Mouse (Mus musculus) gastrocnemius, adult 2 months (tissue): ENCODE results near the gene Gm20388. TPM values are rescaled to one million over a fixed set of nuclear protein-coding genes. Genes with fewer than 3 reads are reported as not detected.
"Not testable (repeated sequence)": the region's sequence is repeated elsewhere in the genome, so short reads cannot be mapped to it uniquely, and the experiment has no call there.

ENCODE experiments used
- DNase-seq: peaks from one replicate; pipeline ENCODE4 v3.0.0; 2022
- H3K27ac ChIP-seq: fragments of 200-600 bp; 2 replicates; pipeline ENCODE4 v1.8.1; 2022; ENCODE audit warnings: mild to moderate bottlenecking
- H3K4me3 ChIP-seq: fragments of 200-600 bp; 2 replicates; pipeline ENCODE4 v1.8.1; 2022; ENCODE audit warnings: mild to moderate bottlenecking, moderate library complexity
- CTCF ChIP-seq: fragments of 200-600 bp; IDR thresholded peaks from 2 replicates; pipeline ENCODE4 v1.8.1; 2022; ENCODE audit warnings: antibody characterized with exemption, mild to moderate bottlenecking, moderate library complexity
- intact Hi-C: fragments of 180-260 bp; cut with DNase I; formaldehyde crosslinking; loops from one replicate; pipeline ENCODE4 v1.15.1; 2025
- total RNA-seq, 2 experiments: library from RNA; stranded (reverse); gene quantifications; 2 replicates each; pipeline ENCODE4 v1.2.3; 2021

The Gm20388 gene
- total RNA-seq, 2 experiments from 2014 or later, result 6.1 to 15.0 TPM

GRCm38 (mm10) chr8:123990277-123991049 lies 4079.8 kb downstream of the Gm20388 start:
- H3K4me3 ChIP-seq, result no peak overlapping the region
- DNase-seq, result no peak
- H3K27ac ChIP-seq, result no peak overlapping the region
- intact Hi-C loops, result no loop called here
- no peak for TF ChIP-seq CTCF

DNA sequence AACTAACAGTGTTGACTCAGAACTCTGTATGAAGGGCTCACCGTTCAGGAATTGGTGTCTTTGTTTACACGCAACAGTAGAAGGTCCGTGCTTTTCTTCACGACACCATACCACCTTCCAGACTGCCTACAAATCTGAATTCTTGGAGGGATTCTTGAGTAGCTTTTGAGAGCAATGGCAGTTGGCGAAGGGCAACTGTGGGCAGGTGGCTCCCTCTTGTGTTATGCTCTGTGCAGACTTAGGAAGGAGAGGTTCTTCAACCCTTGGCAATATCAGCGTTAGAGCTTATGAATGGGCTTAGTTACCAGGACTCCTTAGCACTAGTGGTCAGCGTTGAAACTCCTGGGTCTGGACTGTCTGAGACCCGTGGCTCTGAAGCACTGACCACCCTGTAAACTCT lies 4081.9 kb downstream of the Gm20388 start:
- Histone ChIP-seq H3K4me3 (no peak overlapping the region), H3K27ac (no peak overlapping the region)
- peak; percentile 39; the same call in 1 of the 2 replicates for TF ChIP-seq CTCF
- no peak for DNase-seq
- intact Hi-C loops, result no loop called here

- TF ChIP-seq CTCF, result no peak
- intact Hi-C loops, result no loop called here
- H3K4me3 ChIP-seq, result no peak overlapping the region
- DNase-seq, result no peak
- H3K27ac ChIP-seq, result no peak overlapping the region
Measured at GRCm38 (mm10) chr8:123993597-123993996, 4083.0 kb downstream of the Gm20388 start.

GRCm38 (mm10) chr8:123993997-123994396 lies 4083.4 kb downstream of the Gm20388 start:
- DNase-seq, result no peak
- no peak overlapping the region for H3K4me3 ChIP-seq
- H3K27ac ChIP-seq, result no peak overlapping the region
- intact Hi-C loops, result no loop called here
- no peak for TF ChIP-seq CTCF

- peak; percentile 71 for DNase-seq
- Histone ChIP-seq H3K27ac (peak overlapping the region; percentile 74), H3K4me3 (no peak overlapping the region)
- intact Hi-C loops, result no loop called here
- no peak for TF ChIP-seq CTCF
Measured at GRCm38 (mm10) chr8:123999568-123999967, 4088.9 kb downstream of the Gm20388 start.

DNA sequence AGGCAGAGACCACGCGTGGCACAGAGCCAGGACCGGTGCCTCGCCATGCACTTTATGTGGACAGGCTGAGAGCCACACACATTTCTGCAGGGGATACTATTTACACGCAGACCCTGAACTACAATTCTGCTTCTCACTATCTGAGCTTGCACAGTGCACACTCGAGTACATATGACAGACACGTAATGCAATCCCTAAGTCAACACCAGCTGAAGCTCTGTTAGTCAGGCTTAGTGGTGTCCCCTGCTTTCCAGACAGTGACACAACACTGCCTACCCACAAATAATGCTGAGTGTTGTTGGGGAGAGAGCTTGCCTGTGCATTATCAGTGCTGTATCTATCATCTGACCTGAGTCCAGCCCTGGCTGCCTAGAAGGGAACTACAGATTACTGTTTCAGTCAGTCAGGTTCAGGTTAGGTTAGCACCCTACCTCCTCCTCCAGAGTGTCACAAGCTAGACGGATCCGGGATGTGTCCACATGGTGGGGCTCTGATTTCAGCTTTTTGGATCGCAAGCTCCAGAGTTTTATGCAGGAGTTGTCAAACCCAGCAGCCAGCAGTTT lies 4092.0 kb downstream of the Gm20388 start:
- Histone ChIP-seq H3K4me3 (peak overlapping the region; percentile 7), H3K27ac (peak overlapping the region; percentile 79)
- DNase-seq, result peak; percentile 44
- intact Hi-C loops, result no loop called here
- TF ChIP-seq CTCF, result peak; percentile 36

DNA sequence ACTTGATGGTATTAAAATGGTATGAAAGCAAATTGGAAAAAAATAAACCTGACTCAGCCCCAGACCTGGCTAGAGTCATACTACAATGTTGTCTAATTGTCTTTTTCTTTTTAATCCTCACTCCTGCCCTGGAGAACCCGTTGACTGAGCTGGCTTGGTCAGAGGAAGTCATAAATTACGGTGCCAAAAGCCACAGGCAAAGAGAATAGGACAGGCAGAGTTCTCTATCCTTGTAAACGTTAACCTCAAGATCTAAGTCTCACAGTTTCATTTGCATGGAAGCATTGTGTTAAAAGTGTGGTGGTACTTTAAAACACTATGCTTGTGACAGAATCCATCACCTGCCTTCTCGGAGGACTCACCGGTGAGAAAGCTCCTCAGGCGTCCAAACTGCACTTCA lies 4097.2 kb downstream of the Gm20388 start:
- Histone ChIP-seq H3K4me3 (no peak overlapping the region), H3K27ac (no peak overlapping the region)
- TF ChIP-seq CTCF, result no peak
- no peak for DNase-seq
- intact Hi-C loops, result no loop called here

GRCm38 (mm10) chr8:124011580-124011979 lies 4100.9 kb downstream of the Gm20388 start:
- no peak for DNase-seq
- no peak for TF ChIP-seq CTCF
- intact Hi-C loops, result no loop called here
- H3K27ac ChIP-seq, result no peak overlapping the region
- H3K4me3 ChIP-seq, result no peak overlapping the region

DNA sequence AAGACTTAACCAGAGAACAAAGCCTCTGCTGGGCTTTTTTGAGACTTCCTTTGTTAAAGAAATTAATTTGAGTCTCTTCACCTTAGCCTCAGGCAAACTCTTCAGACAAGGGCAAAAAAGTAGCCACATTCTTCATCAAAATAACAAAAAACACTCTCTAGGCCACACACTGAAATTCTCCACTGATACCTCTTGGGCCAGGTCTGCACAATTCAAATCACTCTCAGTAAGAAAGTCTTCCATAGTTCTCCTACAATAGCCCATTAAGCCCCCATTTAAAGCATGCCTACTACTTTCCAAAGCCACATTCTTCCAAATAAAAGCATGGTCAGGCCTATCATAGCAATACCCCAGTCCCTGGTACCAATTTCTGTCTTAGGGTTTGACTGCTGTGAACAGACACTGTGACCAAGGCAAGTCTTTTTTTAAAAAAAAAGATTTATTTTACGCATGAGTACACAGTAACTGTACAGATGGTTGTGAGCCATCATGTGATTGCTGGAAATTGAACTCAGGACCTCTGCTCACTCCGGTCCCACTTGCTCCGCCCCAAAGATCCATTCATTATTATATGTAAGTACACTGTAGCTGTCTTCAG lies 4101.4 kb downstream of the Gm20388 start:
- no peak for DNase-seq
- intact Hi-C loops, result no loop called here
- no peak for TF ChIP-seq CTCF
- H3K27ac ChIP-seq, result no peak overlapping the region
- H3K4me3 ChIP-seq, result no peak overlapping the region

DNA sequence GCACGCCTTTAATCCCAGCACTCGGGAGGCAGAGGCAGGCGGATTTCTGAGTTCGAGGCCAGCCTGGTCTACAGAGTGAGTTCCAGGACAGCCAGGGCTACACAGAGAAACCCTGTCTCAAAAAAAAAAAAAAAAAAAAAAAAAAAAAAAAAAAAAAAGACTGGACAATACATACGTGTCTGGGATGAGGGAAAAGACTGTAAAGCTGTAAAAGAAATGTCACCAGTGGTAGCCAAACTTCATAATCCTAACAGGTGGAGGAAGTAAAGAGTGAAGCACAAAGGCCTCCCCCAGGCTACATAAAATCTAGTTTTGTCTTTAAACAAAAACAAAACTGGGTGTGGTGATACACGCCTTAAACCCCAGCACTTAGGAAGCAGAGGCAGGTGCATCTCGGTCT lies 4103.7 kb downstream of the Gm20388 start:
- H3K27ac ChIP-seq, H3K4me3 ChIP-seq, DNase-seq, intact Hi-C loops: not testable (repeated sequence)

- no peak for TF ChIP-seq CTCF
- no peak for DNase-seq
- Histone ChIP-seq H3K27ac (no peak overlapping the region), H3K4me3 (no peak overlapping the region)
- intact Hi-C loops, result no loop called here
Measured at GRCm38 (mm10) chr8:124014751-124015150, 4104.1 kb downstream of the Gm20388 start.

DNA sequence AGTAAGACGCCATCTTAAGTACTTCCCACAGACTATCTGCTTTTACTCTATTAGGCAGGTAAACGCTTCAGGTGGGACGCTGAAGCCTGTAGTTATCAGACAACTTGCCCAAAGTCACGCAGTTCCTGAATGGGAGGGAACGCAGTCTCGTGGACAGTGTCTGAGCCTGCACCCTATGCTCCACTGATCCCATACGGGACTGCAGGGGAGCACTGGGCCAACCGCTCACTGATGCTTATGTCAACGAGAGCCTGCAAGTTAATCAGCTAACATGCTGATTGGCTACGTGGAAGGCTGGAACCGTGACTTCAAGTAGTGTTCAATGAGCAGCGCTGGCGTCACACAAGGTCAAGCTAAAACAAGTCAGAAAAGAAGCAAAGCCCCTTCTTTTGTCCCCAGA lies 4109.1 kb downstream of the Gm20388 start:
- no peak for TF ChIP-seq CTCF
- Histone ChIP-seq H3K27ac (no peak overlapping the region), H3K4me3 (peak overlapping the region; percentile 94)
- intact Hi-C loops, result loop anchor here (5.0 kb wide), 1 partner anchor 37 kb away; the partner anchor contains the start of gene Abcb10
- DNase-seq, result no peak
